Mouse (Mus musculus): Measurements from ENCODE around the gene Kctd19.
A peak's percentile ranks its signal among the peaks of the same experiment; 100 is the strongest.

DNA sequence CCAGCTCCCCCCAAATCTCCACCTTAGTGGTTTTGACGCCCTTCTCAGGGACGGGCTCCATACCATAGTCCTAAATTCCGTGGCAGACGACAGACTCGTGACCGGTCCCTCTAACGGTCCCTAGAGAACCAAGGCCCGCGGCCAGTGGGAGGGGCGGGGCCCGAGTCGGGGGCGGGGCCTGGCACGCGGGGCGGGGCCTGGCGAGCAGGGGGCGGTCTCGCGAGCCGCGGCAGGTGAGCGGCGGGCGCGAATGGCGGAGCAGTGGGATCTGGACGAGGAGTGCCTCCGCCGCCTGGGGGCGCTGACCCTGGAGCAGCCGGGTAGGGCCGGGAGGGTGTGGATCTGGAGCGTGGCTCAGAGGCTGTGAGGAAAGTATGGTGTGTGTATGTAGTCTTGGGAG, at the start of gene Kctd19, which contains the start of gene Lrrc36:
- TF ChIP-seq MAFK (IDR thresholded peaks at IDR 0.05; ENCODE audit: insufficient read depth, low read depth, low read length) (no peak), ZC3H11A (IDR thresholded peaks at IDR 0.05; ENCODE audit: borderline replicate concordance, low read depth, low read length) (no peak), ZNF384 (IDR thresholded peaks at IDR 0.05; ENCODE audit: low read depth, low read length) (no peak), CHD2 (IDR thresholded peaks at IDR 0.05; ENCODE audit: low read depth, low read length) (peak; percentile 77), HCFC1 (IDR thresholded peaks at IDR 0.05; ENCODE audit: borderline replicate concordance, insufficient read depth, low read length) (peak; percentile 48; the same call in 1 of the 2 replicates)

All from ES-E14 (cell line).